In genomic region chr5:3479016-3479795, GRCm38 (mm10) we compare ENCODE assay signal across 20 mouse cellular contexts.
A peak's percentile ranks its signal among the peaks of the same experiment; 100 is the strongest.
DNase-seq lines count a peak whose midpoint lies in the region; ATAC-seq and TF ChIP-seq lines count a peak whose summit lies in the region.
"Had no signal": no experiment of that assay in that cellular context is flagged by ENCODE, and none has a peak within 500 bp of the region (broad histone marks: within the 10 kb centered on the region; RNA-seq: fewer than 3 reads in every experiment).

No protein-coding gene starts in this region.

- no peak overlapping the region for H3K27ac ChIP-seq in limb, embryonic 11.5 days (replicated peaks; ENCODE audit: low read depth, low read length)
- no peak overlapping the region for H3K27ac ChIP-seq in limb, embryonic 10.5 days
- H3K27ac ChIP-seq in embryonic fibroblast, embryonic 13.5 days (ENCODE audit: insufficient read depth, low read length) = 0 out of 2 replicates have a peak overlapping the region, but pooled peaks have one; percentile 47
- H3K27ac ChIP-seq: embryonic facial prominence, embryonic 15.5 days; forebrain, embryonic 12.5 days; gastrocnemius, adult 2 months; heart, embryonic 13.5 days; hindbrain, embryonic 15.5 days had no signal

- no peaks in the 10 kb centered on the region for H3K27me3 ChIP-seq in limb, embryonic 11.5 days (ENCODE audit: control insufficient read depth, insufficient read depth, low read length)
- no peaks in the 10 kb centered on the region for H3K27me3 ChIP-seq in limb, embryonic 10.5 days (ENCODE audit: low read depth, poor library complexity, severe bottlenecking)
- H3K27me3 ChIP-seq: embryonic facial prominence, embryonic 15.5 days; forebrain, embryonic 12.5 days; heart, embryonic 13.5 days; hindbrain, embryonic 15.5 days had no signal

- no peak for TF ChIP-seq POLR2A in embryonic fibroblast, embryonic 13.5 days (IDR thresholded peaks at IDR 0.05; ENCODE audit: low read depth, low read length)

- peak; percentile 13 for DNase-seq in limb, embryonic 11.5 days (ENCODE audit: low spot score)
- no peak for DNase-seq in limb, embryonic 10.5 days (ENCODE audit: low spot score)
- peak; percentile 27 for DNase-seq in NIH3T3 (ENCODE audit: low read depth)
- no peak for DNase-seq in thymus, postnatal 25 days
- no peak for DNase-seq in left cerebral cortex, postnatal 4 days
- DNase-seq: adrenal gland, postnatal 10 days; cerebellum, adult 11 months; cerebellum, adult 8-10 months; gastrocnemius, adult 2 months; gastrocnemius, postnatal 25 days; heart, adult 18-20 months; heart, postnatal 36 days had no signal

- 89% methylated on average over 7 of the region's 7 CpGs for WGBS in limb, embryonic 11.5 days
- WGBS in limb, embryonic 10.5 days = 88% methylated on average over 7 of the region's 7 CpGs

- H3K9ac ChIP-seq in limb, embryonic 11.5 days (ENCODE audit: low read length) = no peak overlapping the region
- H3K9ac ChIP-seq: embryonic facial prominence, embryonic 15.5 days; forebrain, embryonic 12.5 days; heart, embryonic 13.5 days; hindbrain, embryonic 15.5 days had no signal

- H3K9me3 ChIP-seq in limb, embryonic 11.5 days (ENCODE audit: control insufficient read depth, low read length) = no peaks in the 10 kb centered on the region
- no peaks in the 10 kb centered on the region for H3K9me3 ChIP-seq in limb, embryonic 10.5 days (replicated peaks)
- H3K9me3 ChIP-seq: embryonic facial prominence, embryonic 15.5 days; forebrain, embryonic 12.5 days; heart, embryonic 13.5 days; hindbrain, embryonic 15.5 days had no signal

- intact Hi-C loops in left cerebral cortex, postnatal 4 days (cut with DNase I) = no loop called here

- ATAC-seq in limb, embryonic 11.5 days (ENCODE audit: insufficient number of reproducible peaks, low FRiP score, low TSS enrichment, low read depth) = no peak
- ATAC-seq: forebrain, embryonic 16.5 days; inflammation-experienced regulatory T-cells, adult 6 months; intestine, postnatal 0 days had no signal

- H3K4me1 ChIP-seq in limb, embryonic 11.5 days (ENCODE audit: control insufficient read depth, insufficient read depth, low read length) = no peaks in the 10 kb centered on the region
- no peaks in the 10 kb centered on the region for H3K4me1 ChIP-seq in limb, embryonic 10.5 days
- no peaks in the 10 kb centered on the region for H3K4me1 ChIP-seq in embryonic fibroblast, embryonic 13.5 days (ENCODE audit: control insufficient read depth, insufficient read depth, low read length)
- H3K4me1 ChIP-seq: embryonic facial prominence, embryonic 15.5 days; forebrain, embryonic 12.5 days; hindbrain, embryonic 15.5 days had no signal

- TF ChIP-seq CTCF in embryonic fibroblast, embryonic 13.5 days (IDR thresholded peaks at IDR 0.05; ENCODE audit: borderline replicate concordance, insufficient read depth, low read length) = no peak

- no peaks in the 10 kb centered on the region for H3K36me3 ChIP-seq in limb, embryonic 11.5 days (ENCODE audit: control insufficient read depth, insufficient read depth, low read length)
- H3K36me3 ChIP-seq in limb, embryonic 10.5 days = peaks cover 11% of the 10 kb centered on the region
- H3K36me3 ChIP-seq: embryonic facial prominence, embryonic 15.5 days; forebrain, embryonic 12.5 days; hindbrain, embryonic 15.5 days had no signal

- no peak overlapping the region for H3K4me2 ChIP-seq in limb, embryonic 11.5 days (ENCODE audit: low read depth, severe bottlenecking)
- H3K4me2 ChIP-seq: embryonic facial prominence, embryonic 15.5 days; forebrain, embryonic 12.5 days; heart, embryonic 13.5 days; hindbrain, embryonic 15.5 days had no signal

- no peak overlapping the region for H3K4me3 ChIP-seq in limb, embryonic 11.5 days (ENCODE audit: low read depth, low read length)
- no peak overlapping the region for H3K4me3 ChIP-seq in limb, embryonic 10.5 days
- no peak overlapping the region for H3K4me3 ChIP-seq in embryonic fibroblast, embryonic 13.5 days (ENCODE audit: insufficient read depth, low read length)
- H3K4me3 ChIP-seq: embryonic facial prominence, embryonic 15.5 days; forebrain, embryonic 12.5 days; gastrocnemius, adult 2 months; heart, embryonic 13.5 days; hindbrain, embryonic 15.5 days had no signal

Comparison
In these comparisons a context has a peak if more than half of its experiments do, and no peak if none do; other contexts are left out.
1. DNase-seq: peak in limb, embryonic 11.5 days (single experiment) and NIH3T3 (single experiment); none in limb, embryonic 10.5 days (single experiment), thymus, postnatal 25 days (single experiment) and left cerebral cortex, postnatal 4 days (single experiment).